Mouse (Mus musculus) spleen, adult 10 weeks (tissue): ENCODE measurements around the gene Cxcr2. TPM values are rescaled to one million over a fixed set of nuclear protein-coding genes. Genes with fewer than 3 reads are reported as not detected.

Experiments used
- polyA plus RNA-seq: library from polyadenylated mRNA; stranded (reverse); fragments of 350-450 nt; fragmentation: Illumina TruSeq; extraction: RNeasy Lipid Tissue Mini Kit (QIAGEN cat#74804); gene quantifications from one replicate; pipeline ENCODE4 v1.2.3, GENCODE M21; 2015; ENCODE audit warnings: low replicate concordance; ENCODE audit not compliant: insufficient read depth

Gene Cxcr2
- polyA plus RNA-seq = 29.0 TPM

GRCm38 (mm10) chr1:74153461-74154184, at the start of gene Cxcr2:
TSS of gene Cxcr2 (plus strand) at chr1:74153989.

GRCm38 (mm10) chr1:74124021-74124981, 29.5 kb upstream of the Cxcr2 start, which contains the start of gene Tns1:
TSS of gene Tns1 (minus strand) at chr1:74124449.

GRCm38 (mm10) chr1:74124991-74125552, 28.7 kb upstream of the Cxcr2 start, which contains the start of gene Rufy4:
TSS of gene Rufy4 (plus strand) at chr1:74125541.

GRCm38 (mm10) chr1:74194445-74194844, 40.7 kb downstream of the Cxcr2 start, which contains the start of gene Cxcr1:
TSS of gene Cxcr1 (minus strand) at chr1:74194631.

Other genes starting within 250 kb of the Cxcr2 start
- gene Tns1, start 29.5 kb upstream of the Cxcr2 start, polyA plus RNA-seq = 24.1 TPM
- 1.6 TPM for gene Rufy4, start 28.4 kb upstream of the Cxcr2 start, polyA plus RNA-seq
- 0.29 TPM for gene Cxcr1, start 40.6 kb downstream of the Cxcr2 start, polyA plus RNA-seq
- gene Arpc2, start 82.1 kb downstream of the Cxcr2 start, polyA plus RNA-seq = 706 TPM
- not detected for gene Gpbar1, start 124.6 kb downstream of the Cxcr2 start, polyA plus RNA-seq
- gene Aamp, start 130.7 kb downstream of the Cxcr2 start, polyA plus RNA-seq = 42.9 TPM
- gene Pnkd, start 130.9 kb downstream of the Cxcr2 start, polyA plus RNA-seq = 18.4 TPM
- gene Tmbim1, start 151.6 kb downstream of the Cxcr2 start, polyA plus RNA-seq = 21.1 TPM
- gene Catip, start 208.1 kb downstream of the Cxcr2 start, polyA plus RNA-seq = 0.64 TPM
- 46.5 TPM for gene Slc11a1, start 221.2 kb downstream of the Cxcr2 start, polyA plus RNA-seq
- 54.0 TPM for gene Ctdsp1, start 237.5 kb downstream of the Cxcr2 start, polyA plus RNA-seq